Mouse (Mus musculus) frontal cortex, postnatal 14 days (tissue): Measurements from ENCODE around the gene Atg9b.

Experiments used
- DNase-seq, 2 experiments: peaks; one replicate each; pipeline ENCODE4 v3.0.0; 2022; ENCODE audit warnings: low spot score in 2 of 2

Gene Atg9b

GRCm38 (mm10) chr5:24391864-24392263, at the start of gene Atg9b:
Atg9b (minus strand) TSS chr5:24392143.
- DNase-seq = no peak

- DNase-seq = no peak
Observed at GRCm38 (mm10) chr5:24441187-24441586, 49.2 kb upstream of the Atg9b start.

- DNase-seq = no peak
Observed at GRCm38 (mm10) chr5:24433993-24434392, 42.0 kb upstream of the Atg9b start.

- no peak for DNase-seq
Observed at GRCm38 (mm10) chr5:24428596-24428995, 36.7 kb upstream of the Atg9b start.

- DNase-seq = no peak
Observed at GRCm38 (mm10) chr5:24427981-24428402, 36.0 kb upstream of the Atg9b start.

- DNase-seq = no peak
Observed at GRCm38 (mm10) chr5:24427285-24427633, 35.3 kb upstream of the Atg9b start.

- DNase-seq = no peak
Observed at GRCm38 (mm10) chr5:24426556-24427284, 34.8 kb upstream of the Atg9b start.

- no peak for DNase-seq
Observed at GRCm38 (mm10) chr5:24426037-24426432, 34.1 kb upstream of the Atg9b start.

- no peak for DNase-seq
Observed at GRCm38 (mm10) chr5:24425421-24426036, 33.6 kb upstream of the Atg9b start.

GRCm38 (mm10) chr5:24424861-24425411, 33.0 kb upstream of the Atg9b start:
- DNase-seq = peak; percentile 38 to 60

GRCm38 (mm10) chr5:24424004-24424781, 32.2 kb upstream of the Atg9b start:
- no peak for DNase-seq

GRCm38 (mm10) chr5:24423129-24424003, 31.4 kb upstream of the Atg9b start, which contains the start of the genes Cdk5 and Slc4a2:
Cdk5 (minus strand) TSS chr5:24423530.
Slc4a2 (plus strand) TSS chr5:24423837.
- DNase-seq = peak; percentile 98 to 100

GRCm38 (mm10) chr5:24420381-24420780, 28.4 kb upstream of the Atg9b start:
- DNase-seq = no peak

GRCm38 (mm10) chr5:24417587-24417986, 25.6 kb upstream of the Atg9b start:
- DNase-seq = no peak

GRCm38 (mm10) chr5:24416222-24416736, 24.3 kb upstream of the Atg9b start:
- DNase-seq = peak; percentile 55 to 60

GRCm38 (mm10) chr5:24413938-24414337, 22.0 kb upstream of the Atg9b start:
- DNase-seq = no peak

GRCm38 (mm10) chr5:24413042-24413693, 21.2 kb upstream of the Atg9b start, which contains the start of gene Asic3:
Asic3 (plus strand) TSS chr5:24413392.
- no peak for DNase-seq

- no peak for DNase-seq
Observed at GRCm38 (mm10) chr5:24412063-24412462, 20.1 kb upstream of the Atg9b start.

GRCm38 (mm10) chr5:24409466-24409865, 17.5 kb upstream of the Atg9b start:
- DNase-seq = no peak

- no peak for DNase-seq
Observed at GRCm38 (mm10) chr5:24408651-24409050, 16.7 kb upstream of the Atg9b start.
